Mouse (Mus musculus) ovary, adult 2 months (tissue): ENCODE measurements around the gene Ybey. TPM values are rescaled to one million over a fixed set of nuclear protein-coding genes. Genes with fewer than 3 reads are reported as not detected.

Experiments
- polyA plus RNA-seq: library from polyadenylated mRNA; depleted of rRNA; stranded (reverse); fragments of >200 nt; gene quantifications from 2 replicates; pipeline ENCODE4 v1.2.3, GENCODE M21; 2012; rRNA removed

The Ybey gene
- 2.4 and 2.9 TPM in 2 replicates for polyA plus RNA-seq

GRCm38 (mm10) chr10:76468203-76469162 lies at the start of gene Ybey, which contains the start of gene Mcm3ap:
TSS of gene Ybey (minus strand) at chr10:76469114.
TSS of gene Mcm3ap (plus strand) at chr10:76468927.

GRCm38 (mm10) chr10:76448851-76449250 lies 20.1 kb downstream of the Ybey start, which contains the start of gene 2610028H24Rik:
TSS of gene 2610028H24Rik (plus strand) at chr10:76449081.

GRCm38 (mm10) chr10:76442178-76443088 lies 26.5 kb downstream of the Ybey start, which contains the start of gene Pcnt:
TSS of gene Pcnt (minus strand) at chr10:76442786.

GRCm38 (mm10) chr10:76440281-76440680 lies 28.6 kb downstream of the Ybey start, which contains the start of gene AC141477.1:
TSS of gene AC141477.1 (minus strand) at chr10:76440444.

Other genes starting within 250 kb of the Ybey start
- gene Prmt2, start 231.2 kb downstream of the Ybey start, polyA plus RNA-seq, result 85.4 and 88.4 TPM in 2 replicates
- 4.9 and 11.9 TPM in 2 replicates for gene S100b, start 215.3 kb downstream of the Ybey start, polyA plus RNA-seq
- gene Dip2a, start 123.8 kb downstream of the Ybey start, polyA plus RNA-seq, result 33.4 and 37.7 TPM in 2 replicates
- not detected in 2 replicates for gene AC141477.1, start 28.7 kb downstream of the Ybey start, polyA plus RNA-seq
- gene Pcnt, start 26.3 kb downstream of the Ybey start, polyA plus RNA-seq, result 24.5 and 26.8 TPM in 2 replicates
- 15.6 and 20.8 TPM in 2 replicates for gene 2610028H24Rik, start 20.0 kb downstream of the Ybey start, polyA plus RNA-seq
- gene Mcm3ap, start 187 bp downstream of the Ybey start, polyA plus RNA-seq, result 23.5 and 24.8 TPM in 2 replicates
- 32.3 and 39.6 TPM in 2 replicates for gene Lss, start 62.5 kb upstream of the Ybey start, polyA plus RNA-seq
- 0.14 TPM in 1 of 2 replicates, not detected in the other for gene Spatc1l, start 93.2 kb upstream of the Ybey start, polyA plus RNA-seq
- gene Ftcd, start 106.5 kb upstream of the Ybey start, polyA plus RNA-seq, result 0.27 and 0.64 TPM in 2 replicates
- gene Col6a2, start 154.5 kb upstream of the Ybey start, polyA plus RNA-seq, result 411 and 604 TPM in 2 replicates